Mouse (Mus musculus): ENCODE data around the gene Gm29427.
"Not testable (repeated sequence)": the region's sequence is repeated elsewhere in the genome, so short reads cannot be mapped to it uniquely, and the experiment has no call there.

Gm29427 gene

GRCm38 (mm10) chr1:130659641-130660040, 56.0 kb downstream of the Gm29427 start:
- not testable (repeated sequence) for DNase-seq (ENCODE audit: low read depth)

- DNase-seq (ENCODE audit: low read depth): no peak
These were observed 71.5 kb downstream of the Gm29427 start for GRCm38 (mm10) chr1:130644103-130644502.

DNA sequence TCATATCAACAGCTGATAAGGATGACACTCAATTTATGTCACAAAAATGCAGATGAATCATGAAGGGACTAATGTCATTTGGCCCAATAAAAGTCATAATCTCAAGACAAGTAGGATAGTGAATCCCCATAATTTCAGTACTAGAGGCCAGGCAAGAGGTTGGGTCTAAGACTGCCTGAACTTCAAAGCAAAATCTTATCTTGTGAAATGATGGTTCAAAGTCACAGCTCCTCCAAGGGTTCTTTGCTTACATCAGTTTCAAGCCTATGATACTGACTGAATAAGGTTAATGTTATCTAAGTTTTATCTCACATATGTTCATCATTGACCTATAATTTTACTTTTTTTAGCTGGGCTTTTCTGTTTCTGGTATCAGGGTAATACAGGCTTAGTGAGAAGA, 74.6 kb downstream of the Gm29427 start:
- no peak for DNase-seq (ENCODE audit: low read depth)

- peak; percentile 51 for DNase-seq (ENCODE audit: low read depth)
These were observed 81.7 kb downstream of the Gm29427 start for GRCm38 (mm10) chr1:130633761-130634410.

DNA sequence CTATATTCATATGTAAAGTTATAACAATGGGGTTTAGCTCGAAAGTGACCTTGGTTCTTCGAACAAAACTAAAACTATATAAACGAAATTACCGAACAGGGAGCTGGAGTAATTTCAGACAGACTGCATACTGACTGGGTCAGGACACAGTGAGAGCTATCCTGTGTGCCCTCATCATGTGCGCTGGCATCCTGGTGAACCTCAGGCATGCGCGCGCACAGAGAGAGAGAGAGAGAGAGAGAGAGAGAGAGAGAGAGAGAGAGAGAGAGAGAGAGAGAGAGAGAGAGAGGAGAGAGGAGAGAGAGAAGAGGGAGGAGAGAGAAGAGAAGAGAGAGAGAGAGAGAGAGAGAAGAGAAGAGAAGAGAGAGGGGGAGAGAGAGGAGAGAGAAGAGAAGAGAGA, 82.3 kb downstream of the Gm29427 start:
- no peak for DNase-seq (ENCODE audit: low read depth)

GRCm38 (mm10) chr1:130629521-130629920, 86.1 kb downstream of the Gm29427 start, which contains the start of gene Zp3r:
Gene Zp3r, minus strand, starts transcription at chr1:130629621.
- no peak for DNase-seq (ENCODE audit: low read depth)
